Mouse (Mus musculus) heart, embryonic 13.5 days (tissue): ENCODE data around the gene Sema3e. TPM values are rescaled to one million over a fixed set of nuclear protein-coding genes. Genes with fewer than 3 reads are reported as not detected.

ENCODE experiments used
- ATAC-seq: fragments of 200-750 bp; cut with Nextera tagmentation; 2 replicates; pipeline ENCODE4 v1.8.0; 2017; ENCODE audit warnings: moderate TSS enrichment; ENCODE audit not compliant: insufficient number of reproducible peaks, low FRiP score, low TSS enrichment; ENCODE audit errors: extremely low read depth
- H3K27ac ChIP-seq: fragments of 300-500 bp; sonication (generic); replicated peaks from 2 replicates; pipeline ENCODE4 v1.5.1; 2015; ENCODE audit warnings: moderate library complexity, mild to moderate bottlenecking, inconsistent platforms
- H3K27me3 ChIP-seq: fragments of 300-500 bp; sonication (generic); replicated peaks from 2 replicates; pipeline ENCODE4 v1.6.1; 2015; ENCODE audit warnings: mild to moderate bottlenecking, inconsistent platforms
- H3K36me3 ChIP-seq: fragments of 300-500 bp; sonication (generic); 2 replicates; pipeline ENCODE4 v1.6.1; 2015; ENCODE audit warnings: mild to moderate bottlenecking, inconsistent platforms
- H3K4me1 ChIP-seq: fragments of 300-500 bp; sonication (generic); 2 replicates; pipeline ENCODE4 v1.6.1; 2015; ENCODE audit warnings: inconsistent platforms
- H3K4me2 ChIP-seq: fragments of 300-500 bp; sonication (generic); 2 replicates; pipeline ENCODE4 v1.6.1; 2015; ENCODE audit warnings: inconsistent platforms, mild to moderate bottlenecking, moderate library complexity
- H3K4me3 ChIP-seq: fragments of 300-500 bp; sonication (generic); 2 replicates; pipeline ENCODE4 v1.5.1; 2015; ENCODE audit warnings: moderate library complexity, mild to moderate bottlenecking, inconsistent platforms
- H3K9ac ChIP-seq: fragments of 300-500 bp; sonication (generic); 2 replicates; pipeline ENCODE4 v1.6.1; 2015; ENCODE audit warnings: inconsistent platforms, mild to moderate bottlenecking, moderate library complexity
- H3K9me3 ChIP-seq: fragments of 300-500 bp; sonication (generic); 2 replicates; pipeline ENCODE4 v1.6.1; 2016; ENCODE audit warnings: inconsistent platforms
- WGBS: fragments of 180-500 bp; shearing (Covaris S2); methylation state at CpG from one replicate; pipeline ENCODE4 v1.1.7; 2015; ENCODE audit warnings: mixed read lengths; 5-methylcytosine and 5-hydroxymethylcytosine counted together
- polyA plus RNA-seq: library from polyadenylated mRNA; unstranded; fragments of >200 nt; fragmentation: Nextera tagmentation; extraction: Ambion mirVana; gene quantifications from 2 replicates; pipeline ENCODE4 v1.2.1, GENCODE M21; 2015

The Sema3e gene
- polyA plus RNA-seq, 1 experiment from 2014 or later = 1.3 TPM

GRCm38 (mm10) chr5:14218677-14219076, 193.6 kb downstream of the Sema3e start:
- Histone ChIP-seq H3K36me3 (no peaks in the 10 kb centered on the region), H3K9me3 (no peaks in the 10 kb centered on the region), H3K4me2 (no peak overlapping the region), H3K9ac (no peak overlapping the region), H3K4me3 (no peak overlapping the region), H3K27ac (no peak overlapping the region), H3K4me1 (no peaks in the 10 kb centered on the region), H3K27me3 (no peaks in the 10 kb centered on the region)
- 69% methylated on average over 4 of the region's 4 CpGs for WGBS
- no peak for ATAC-seq

- ATAC-seq = no peak
- H3K4me2 ChIP-seq = no peak overlapping the region
- 80% methylated on average over 6 of the region's 6 CpGs for WGBS
- no peak overlapping the region for H3K9ac ChIP-seq
- H3K4me3 ChIP-seq = no peak overlapping the region
- H3K4me1 ChIP-seq = no peaks in the 10 kb centered on the region
- no peaks in the 10 kb centered on the region for H3K9me3 ChIP-seq
- no peaks in the 10 kb centered on the region for H3K36me3 ChIP-seq
- no peaks in the 10 kb centered on the region for H3K27me3 ChIP-seq
- no peak overlapping the region for H3K27ac ChIP-seq
Observed at GRCm38 (mm10) chr5:14224509-14224908, 199.4 kb downstream of the Sema3e start.

- Histone ChIP-seq H3K4me1 (no peaks in the 10 kb centered on the region), H3K36me3 (no peaks in the 10 kb centered on the region), H3K27ac (no peak overlapping the region), H3K4me2 (no peak overlapping the region), H3K9me3 (no peaks in the 10 kb centered on the region; the same call in 1 of the 2 replicates), H3K27me3 (no peaks in the 10 kb centered on the region), H3K4me3 (no peak overlapping the region), H3K9ac (no peak overlapping the region)
- no peak for ATAC-seq
- WGBS = 66% methylated on average over 3 of the region's 3 CpGs
Observed at GRCm38 (mm10) chr5:14231027-14231426, 206.0 kb downstream of the Sema3e start.

- no peak overlapping the region for H3K27ac ChIP-seq
- no peak for ATAC-seq
- WGBS = 27% methylated on average over 8 of the region's 8 CpGs
Observed at GRCm38 (mm10) chr5:14252583-14252982, 227.5 kb downstream of the Sema3e start.

GRCm38 (mm10) chr5:14253328-14253727, 228.3 kb downstream of the Sema3e start:
- Histone ChIP-seq H3K9ac (no peak overlapping the region), H3K4me3 (no peak overlapping the region), H3K9me3 (no peaks in the 10 kb centered on the region), H3K36me3 (no peaks in the 10 kb centered on the region), H3K4me2 (no peak overlapping the region), H3K27me3 (no peaks in the 10 kb centered on the region), H3K4me1 (no peaks in the 10 kb centered on the region), H3K27ac (no peak overlapping the region)
- WGBS = 64% methylated on average over 1 of the region's 1 CpGs
- no peak for ATAC-seq

More at GRCm38 (mm10) chr5:14252583-14252982, 227.5 kb downstream of the Sema3e start:
- Histone ChIP-seq H3K4me1 (no peaks in the 10 kb centered on the region), H3K36me3 (no peaks in the 10 kb centered on the region), H3K9me3 (no peaks in the 10 kb centered on the region), H3K4me2 (peak overlapping the region; percentile 27; the same call in 1 of the 2 replicates), H3K9ac (no peak overlapping the region), H3K4me3 (no peak overlapping the region), H3K27me3 (no peaks in the 10 kb centered on the region)

GRCm38 (mm10) chr5:14260156-14260555, 235.1 kb downstream of the Sema3e start:
- Histone ChIP-seq H3K9me3 (0 out of 2 replicates have a peak, but pooled peaks cover 10% of the 10 kb centered on the region), H3K36me3 (no peaks in the 10 kb centered on the region), H3K27ac (no peak overlapping the region), H3K27me3 (no peaks in the 10 kb centered on the region), H3K4me3 (no peak overlapping the region), H3K9ac (no peak overlapping the region), H3K4me1 (no peaks in the 10 kb centered on the region), H3K4me2 (no peak overlapping the region)
- ATAC-seq = no peak
- 77% methylated on average over 4 of the region's 4 CpGs for WGBS

GRCm38 (mm10) chr5:14267400-14267799, 242.3 kb downstream of the Sema3e start:
- no peaks in the 10 kb centered on the region for H3K27me3 ChIP-seq
- H3K27ac ChIP-seq = no peak overlapping the region
- H3K9ac ChIP-seq = no peak overlapping the region
- no peaks in the 10 kb centered on the region for H3K36me3 ChIP-seq
- ATAC-seq = no peak
- WGBS = 58% methylated on average over 2 of the region's 2 CpGs
- no peak overlapping the region for H3K4me3 ChIP-seq
- H3K4me1 ChIP-seq = no peaks in the 10 kb centered on the region
- no peak overlapping the region for H3K4me2 ChIP-seq
- no peaks in the 10 kb centered on the region for H3K9me3 ChIP-seq

Other genes with a start within 250 kb of the Sema3e start
- not detected in 2 replicates for gene Speer3, start 233.7 kb upstream of the Sema3e start, polyA plus RNA-seq